Mouse (Mus musculus) embryonic facial prominence, embryonic 11.5 days (tissue): ENCODE measurements around the gene Klhl29. TPM values are rescaled to one million over a fixed set of nuclear protein-coding genes. Genes with fewer than 3 reads are reported as not detected.
A peak's percentile ranks its signal among the peaks of the same experiment; 100 is the strongest.

Source experiments
- ATAC-seq: fragments of 200-750 bp; cut with Nextera tagmentation; replicated peaks from 2 replicates; pipeline ENCODE4 v1.8.0; 2017; ENCODE audit warnings: low read depth; ENCODE audit not compliant: insufficient number of reproducible peaks, low FRiP score, low TSS enrichment
- DNase-seq: peaks from one replicate; pipeline ENCODE4 v3.0.0-alpha.2; 2015; ENCODE audit warnings: low spot score
- H3K27ac ChIP-seq: fragments of 300-500 bp; sonication (generic); replicated peaks from 2 replicates; pipeline ENCODE4 v1.5.1; 2014; ENCODE audit warnings: mild to moderate bottlenecking, low read depth, low read length, control low read depth
- H3K27me3 ChIP-seq: fragments of 300-500 bp; sonication (generic); 2 replicates; pipeline ENCODE4 v1.6.1; 2014; ENCODE audit warnings: mild to moderate bottlenecking, low read length, moderate library complexity, mixed read lengths; ENCODE audit not compliant: control insufficient read depth, insufficient read depth
- H3K36me3 ChIP-seq: fragments of 300-500 bp; sonication (generic); replicated peaks from 2 replicates; pipeline ENCODE4 v1.6.1; 2014; ENCODE audit warnings: low read depth, mild to moderate bottlenecking, low read length, moderate library complexity, mixed read lengths; ENCODE audit not compliant: control insufficient read depth, insufficient read depth
- H3K4me1 ChIP-seq: fragments of 300-500 bp; sonication (generic); 2 replicates; pipeline ENCODE4 v1.6.1; 2014; ENCODE audit warnings: low read length, mixed read lengths; ENCODE audit not compliant: control insufficient read depth, insufficient read depth
- H3K4me2 ChIP-seq: fragments of 300-500 bp; sonication (generic); 2 replicates; pipeline ENCODE4 v1.6.1; 2014; ENCODE audit warnings: low read depth, mild to moderate bottlenecking, control low read depth, low read length, moderate library complexity
- H3K4me3 ChIP-seq: fragments of 300-500 bp; sonication (generic); 2 replicates; pipeline ENCODE4 v1.5.1; 2014; ENCODE audit warnings: low read depth, low read length, control low read depth
- H3K9ac ChIP-seq: fragments of 300-500 bp; sonication (generic); replicated peaks from 2 replicates; pipeline ENCODE4 v1.6.1; 2014; ENCODE audit warnings: mild to moderate bottlenecking, control low read depth, low read length
- H3K9me3 ChIP-seq: fragments of 300-500 bp; sonication (generic); replicated peaks from 2 replicates; pipeline ENCODE4 v1.6.1; 2016; ENCODE audit warnings: mild to moderate bottlenecking, low read length, inconsistent platforms, mixed read lengths; ENCODE audit not compliant: control insufficient read depth
- WGBS: fragments of 180-500 bp; shearing (Covaris S2); extraction: QIAGEN DNeasy Blood & Tissue Kit; methylation state at CpG from one replicate; pipeline ENCODE4 v1.1.7; 2014; 5-methylcytosine and 5-hydroxymethylcytosine counted together
- polyA plus RNA-seq: library from polyadenylated mRNA; unstranded; fragments of >200 nt; fragmentation: Nextera tagmentation; extraction: Ambion mirVana; gene quantifications from 2 replicates; pipeline ENCODE4 v1.2.1, GENCODE M21; 2014

Klhl29 gene
- polyA plus RNA-seq, 1 experiment from 2014 or later: 1.9 TPM

GRCm38 (mm10) chr12:5331810-5332484 is 43.5 kb downstream of the Klhl29 start:
- Histone ChIP-seq H3K4me2 (no peak overlapping the region), H3K36me3 (no peaks in the 10 kb centered on the region), H3K4me1 (no peaks in the 10 kb centered on the region), H3K27me3 (no peaks in the 10 kb centered on the region), H3K4me3 (no peak overlapping the region), H3K9ac (no peak overlapping the region), H3K27ac (no peak overlapping the region), H3K9me3 (no peaks in the 10 kb centered on the region)
- 58% methylated on average over 13 of the region's 13 CpGs for WGBS
- DNase-seq (peak; percentile 22), ATAC-seq (0 out of 2 replicates have a peak, but pooled peaks have one; percentile 6)

DNA sequence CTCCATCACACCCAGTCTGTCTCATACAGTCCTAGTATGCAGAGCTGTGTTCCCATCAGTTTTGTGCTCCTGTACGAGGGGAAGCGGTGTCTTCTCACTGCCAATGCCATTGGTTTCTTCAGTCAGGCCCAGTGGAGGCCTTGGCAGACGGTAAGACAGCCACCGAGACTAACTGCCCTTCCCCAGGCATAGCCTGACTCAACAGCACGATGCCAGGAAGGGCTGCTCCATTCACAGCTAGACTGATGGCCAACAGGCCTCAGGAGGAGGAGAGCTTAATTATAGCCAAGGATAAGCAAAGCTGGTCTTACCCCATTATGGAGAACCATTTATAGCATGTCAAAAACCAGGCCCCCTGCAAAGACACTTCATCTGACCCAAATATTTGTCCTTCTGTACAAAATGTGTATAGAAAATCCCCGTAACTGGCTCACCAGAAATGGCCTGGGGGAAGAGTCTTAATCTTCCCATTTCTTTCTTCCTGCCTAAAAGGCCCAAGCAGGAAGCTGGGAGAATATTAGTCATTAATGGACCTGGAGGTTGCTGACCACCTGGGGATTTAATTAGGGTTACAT is 44.9 kb downstream of the Klhl29 start:
- Histone ChIP-seq H3K36me3 (no peaks in the 10 kb centered on the region), H3K27me3 (no peaks in the 10 kb centered on the region), H3K4me1 (no peaks in the 10 kb centered on the region), H3K9ac (no peak overlapping the region), H3K4me2 (no peak overlapping the region), H3K4me3 (no peak overlapping the region), H3K9me3 (no peaks in the 10 kb centered on the region), H3K27ac (no peak overlapping the region)
- WGBS: 87% methylated on average over 6 of the region's 6 CpGs
- DNase-seq: no peak
- no peak for ATAC-seq

- Histone ChIP-seq H3K27me3 (no peaks in the 10 kb centered on the region), H3K4me3 (no peak overlapping the region), H3K27ac (no peak overlapping the region), H3K36me3 (no peaks in the 10 kb centered on the region), H3K4me1 (0 out of 2 replicates have a peak, but pooled peaks cover 5% of the 10 kb centered on the region), H3K4me2 (no peak overlapping the region), H3K9ac (no peak overlapping the region), H3K9me3 (no peaks in the 10 kb centered on the region)
- DNase-seq: no peak
- no peak for ATAC-seq
- 88% methylated on average over 9 of the region's 9 CpGs for WGBS
These were observed 52.9 kb downstream of the Klhl29 start for GRCm38 (mm10) chr12:5322444-5323087.

DNA sequence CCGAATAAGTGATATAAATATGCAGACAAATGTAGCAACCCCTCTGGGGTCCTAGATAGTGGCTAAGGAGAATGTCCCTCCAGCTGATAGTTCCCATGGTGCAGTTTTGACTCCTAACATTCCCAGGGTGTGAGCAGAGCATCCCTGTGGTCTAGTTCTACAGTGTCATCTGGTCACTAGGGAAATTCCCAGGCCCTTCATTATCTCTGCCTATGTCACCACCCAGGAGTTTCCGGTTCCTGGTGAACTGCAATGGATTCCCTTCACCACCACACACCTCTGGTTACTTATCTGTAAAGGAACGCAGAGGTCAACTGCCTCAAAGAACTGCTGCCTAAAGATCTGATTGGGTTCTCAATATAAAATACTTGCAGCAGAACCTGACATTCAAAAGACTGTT is 54.5 kb downstream of the Klhl29 start:
- WGBS: 88% methylated on average over 3 of the region's 3 CpGs
- no peak overlapping the region for H3K9ac ChIP-seq

DNA sequence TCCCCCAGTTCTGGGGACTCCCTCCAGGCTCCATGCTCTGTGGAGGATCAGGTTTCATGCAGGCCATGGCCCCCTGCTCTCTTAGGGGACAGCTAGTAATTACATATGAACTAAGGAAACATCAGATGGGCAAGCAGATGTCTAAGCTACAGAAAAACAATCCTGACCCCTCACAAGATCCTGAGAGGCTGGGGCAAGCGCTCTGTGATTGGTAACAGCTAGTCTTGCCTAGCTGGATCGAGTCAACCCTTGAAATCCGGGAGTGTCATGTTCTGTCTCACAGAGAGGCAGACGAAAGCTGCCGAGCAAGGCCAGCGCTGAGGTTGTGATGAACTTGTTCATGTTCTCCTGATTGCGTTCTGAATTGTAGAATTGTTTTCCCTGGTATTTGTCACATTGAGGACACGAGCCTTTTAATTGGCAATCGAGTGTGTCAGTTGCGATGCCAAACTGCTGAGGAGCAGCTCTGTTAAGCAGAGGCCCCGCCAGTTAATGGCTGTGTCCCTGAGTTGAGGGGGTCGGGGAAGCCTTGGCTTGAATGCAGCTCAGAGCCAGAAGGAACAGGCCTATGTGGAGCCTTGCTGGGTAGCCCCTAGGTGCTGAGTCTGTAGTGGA is 56.0 kb downstream of the Klhl29 start:
- Histone ChIP-seq H3K4me3 (no peak overlapping the region), H3K36me3 (no peaks in the 10 kb centered on the region), H3K4me2 (no peak overlapping the region), H3K9ac (no peak overlapping the region), H3K4me1 (0 out of 2 replicates have a peak, but pooled peaks cover 5% of the 10 kb centered on the region), H3K27me3 (no peaks in the 10 kb centered on the region), H3K9me3 (no peaks in the 10 kb centered on the region), H3K27ac (peak overlapping the region; percentile 20; the same call in 1 of the 2 replicates)
- WGBS: 18% methylated on average over 12 of the region's 12 CpGs
- DNase-seq (peak; percentile 76), ATAC-seq (peak; percentile 80)

More for the DNA sequence above, 54.5 kb downstream of the Klhl29 start:
- Histone ChIP-seq H3K4me3 (no peak overlapping the region), H3K27ac (no peak overlapping the region), H3K9me3 (no peaks in the 10 kb centered on the region), H3K4me1 (0 out of 2 replicates have a peak, but pooled peaks cover 5% of the 10 kb centered on the region), H3K36me3 (no peaks in the 10 kb centered on the region), H3K27me3 (no peaks in the 10 kb centered on the region), H3K4me2 (no peak overlapping the region)
- no peak for ATAC-seq
- no peak for DNase-seq

DNA sequence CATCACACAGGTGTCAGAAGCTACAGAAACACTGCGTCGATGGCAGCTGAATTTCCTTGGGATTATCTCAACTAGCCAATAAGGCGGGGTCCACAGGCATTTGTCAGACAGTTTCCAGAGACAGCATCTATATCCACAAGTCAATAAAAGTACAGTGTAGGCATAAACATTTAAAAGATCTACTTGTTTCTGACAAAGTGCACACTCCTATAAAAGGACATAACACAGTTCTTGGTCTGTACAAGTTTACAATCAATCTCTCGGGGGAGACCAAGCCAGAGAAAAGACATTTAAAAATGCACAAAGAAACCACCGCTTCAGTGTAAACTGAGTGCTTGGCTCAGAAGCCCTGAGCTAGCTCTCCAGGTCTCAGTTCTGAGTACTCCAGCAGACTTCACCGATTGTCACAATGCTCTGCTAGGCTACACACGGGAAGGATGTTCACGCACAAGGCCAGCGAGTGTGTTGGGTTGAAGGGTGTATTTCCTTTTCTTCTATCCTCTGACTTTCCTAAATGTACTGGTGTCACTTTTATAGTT is 59.4 kb downstream of the Klhl29 start:
- WGBS: 90% methylated on average over 9 of the region's 9 CpGs
- ATAC-seq: no peak
- 0 out of 2 replicates have a peak, but pooled peaks cover 5% of the 10 kb centered on the region for H3K4me1 ChIP-seq
- H3K4me3 ChIP-seq: no peak overlapping the region
- DNase-seq: no peak
- no peak overlapping the region for H3K9ac ChIP-seq
- H3K27ac ChIP-seq: no peak overlapping the region
- H3K27me3 ChIP-seq: no peaks in the 10 kb centered on the region
- no peaks in the 10 kb centered on the region for H3K9me3 ChIP-seq
- no peaks in the 10 kb centered on the region for H3K36me3 ChIP-seq
- no peak overlapping the region for H3K4me2 ChIP-seq

- Histone ChIP-seq H3K27ac (no peak overlapping the region), H3K4me2 (no peak overlapping the region), H3K9me3 (no peaks in the 10 kb centered on the region), H3K4me1 (no peaks in the 10 kb centered on the region), H3K36me3 (no peaks in the 10 kb centered on the region), H3K27me3 (no peaks in the 10 kb centered on the region), H3K9ac (no peak overlapping the region), H3K4me3 (no peak overlapping the region)
- no peak for ATAC-seq
- WGBS: 93% methylated on average over 2 of the region's 2 CpGs
- DNase-seq: peak; percentile 17
These were observed 67.6 kb downstream of the Klhl29 start for GRCm38 (mm10) chr12:5307923-5308322.
